ENCODE assay signal across 8 mouse cellular contexts in the genomic region with DNA sequence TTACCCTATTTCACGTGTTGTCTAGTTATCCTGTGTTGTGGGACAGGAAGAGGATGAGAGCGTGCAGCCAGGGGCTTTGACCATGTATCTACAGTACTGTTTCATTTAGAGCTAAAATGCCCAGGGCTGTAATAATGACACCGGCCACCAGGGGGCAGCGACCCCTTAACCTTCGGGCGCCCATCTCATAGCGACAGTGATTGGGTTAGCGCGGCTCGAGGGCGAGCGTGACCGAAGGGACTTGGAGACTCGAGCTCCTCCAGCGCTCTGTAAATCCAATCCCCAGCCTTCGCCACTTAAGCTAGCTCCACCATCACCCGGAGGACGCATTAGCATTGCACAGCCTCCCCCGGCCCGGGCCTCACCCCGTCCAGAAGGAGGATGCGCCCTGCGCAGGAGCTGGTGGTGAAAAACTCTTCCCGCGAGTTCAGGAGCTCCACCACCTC. TPM values are rescaled to one million over a fixed set of nuclear protein-coding genes. Genes with fewer than 3 reads are reported as not detected.
DNase-seq lines count a peak whose midpoint lies in the region; ATAC-seq and TF ChIP-seq lines count a peak whose summit lies in the region.

A gene (plus strand): TSS at position 224 of the 446 bp plus-strand sequence.

- H3K9me3 ChIP-seq in hindbrain, embryonic 14.5 days (ENCODE audit: control insufficient read depth, low read length) = no peaks in the 10 kb centered on the region

- peak; percentile 92 for ATAC-seq in Patski
- ATAC-seq in hindbrain, embryonic 14.5 days (ENCODE audit: low FRiP score) = peak; percentile 91

- no peak for TF ChIP-seq CTCF in Patski (IDR thresholded peaks at IDR 0.05)

- H3K4me3 ChIP-seq in hindbrain, embryonic 14.5 days (replicated peaks; ENCODE audit: low read length) = peak within 1 kb of the TSS; percentile 72

- CTCF ChIA-PET in Patski (lab: Charles Lee) = interaction anchor here (0.9 to 2.3 kb wide), 12 partner anchors 9 to 542 kb away, joined by 3 to 19 read pairs (median 4); a partner anchor contains a TSS

- POLR2A ChIA-PET in Patski (lab: Charles Lee) = no interaction called here

- DNase-seq in Patski (ENCODE audit: low read depth, low spot score) = peak; percentile 79
- peak; percentile 97 for DNase-seq in cerebellum, postnatal 14 days
- DNase-seq in frontal cortex, postnatal 25 days (ENCODE audit: low spot score in 2 of 2) = peak; percentile 94 to 95
- peak; percentile 92 for DNase-seq in hindbrain, embryonic 14.5 days (ENCODE audit: low spot score)
- peak; percentile 90 for DNase-seq in layer of hippocampus, postnatal 36 days
- peak; percentile 94 for DNase-seq in lung, postnatal 36 days
- DNase-seq in retina, postnatal 1 day = peak; percentile 93
- peak; percentile 74 to 90 for DNase-seq in urinary bladder, adult 18-20 months (ENCODE audit: low spot score in 2 of 2)

- H3K9ac ChIP-seq in hindbrain, embryonic 14.5 days = peak within 1 kb of the TSS; percentile 70

- 0% methylated on average over 25 of the region's 25 CpGs for WGBS in hindbrain, embryonic 14.5 days

- peaks cover 33% of the 10 kb centered on the region for H3K36me3 ChIP-seq in hindbrain, embryonic 14.5 days (replicated peaks; ENCODE audit: control insufficient read depth, insufficient read depth)

- peak within 1 kb of the TSS; percentile 89 for H3K27ac ChIP-seq in hindbrain, embryonic 14.5 days

- peak within 1 kb of the TSS; percentile 77 for H3K4me2 ChIP-seq in hindbrain, embryonic 14.5 days (replicated peaks)

- no peaks in the 10 kb centered on the region for H3K27me3 ChIP-seq in Patski
- no peaks in the 10 kb centered on the region for H3K27me3 ChIP-seq in hindbrain, embryonic 14.5 days (ENCODE audit: control insufficient read depth, insufficient read depth, low read length)

- H3K4me1 ChIP-seq in hindbrain, embryonic 14.5 days (replicated peaks; ENCODE audit: control insufficient read depth, insufficient read depth, low read length) = peaks cover 3% of the 10 kb centered on the region; the same call in 1 of the 2 replicates

- in situ Hi-C loops in Patski (cut with MboI; ENCODE audit: low pct_unique_long_range_greater_than_20kb) = loop anchor here (10.0 kb wide), 1 partner anchor 498 kb away; a partner anchor contains a TSS

RNA-seq across cellular contexts. Expression of the gene that starts here (rescaled TPM):
- polyA plus RNA-seq in Patski (2021) = 116 TPM
- polyA plus RNA-seq in hindbrain, embryonic 14.5 days (2014; fragmentation: Nextera tagmentation; extraction: Ambion mirVana) = 9.5 and 9.6 TPM in 2 replicates
- total RNA-seq in layer of hippocampus, postnatal 36 days (2021) = 10 to 100 TPM; 16.5 to 20.2 TPM

Comparison
In these comparisons a context has a peak if more than half of its experiments do, and no peak if none do; other contexts are left out.
1. Peak in every context shown above with its lines: DNase-seq, ATAC-seq, H3K4me3 ChIP-seq and H3K27ac ChIP-seq.
2. RNA of the gene that starts here (polyA plus RNA-seq): 116 TPM in Patski (single experiment); 9.5 to 9.6 TPM in hindbrain, embryonic 14.5 days; every median in the first group is over 10 times any median in the second.